Mouse (Mus musculus) stomach, postnatal 0 days (tissue): ENCODE data around the gene Vmn1r223.

ENCODE experiments used
- CTCF ChIP-seq: IDR thresholded peaks from 2 replicates; pipeline ENCODE4 v1.5.1; 2016; ENCODE audit warnings: antibody characterized with exemption, low read depth, mild to moderate bottlenecking, moderate library complexity
- EP300 ChIP-seq: optimal IDR thresholded peaks from 2 replicates; pipeline ENCODE3; 2016; ENCODE audit warnings: antibody characterized with exemption

- TF ChIP-seq EP300 (no peak), CTCF (no peak)
These were observed 38.4 kb downstream of the Vmn1r223 start for GRCm38 (mm10) chr13:23285191-23285920.
